Mouse (Mus musculus) kidney, postnatal 0 days (tissue): ENCODE results near the gene E030025P04Rik. TPM values are rescaled to one million over a fixed set of nuclear protein-coding genes. Genes with fewer than 3 reads are reported as not detected.

ENCODE experiments used
- ATAC-seq: fragments of 200-750 bp; cut with Nextera tagmentation; replicated peaks from 2 replicates; pipeline ENCODE4 v1.8.0; 2017; ENCODE audit warnings: low read depth, moderate number of reproducible peaks, moderate TSS enrichment, moderate library complexity; ENCODE audit not compliant: low FRiP score
- DNase-seq: peaks from one replicate; pipeline ENCODE4 v3.0.0-alpha.2; 2016; ENCODE audit warnings: low spot score
- H3K27ac ChIP-seq: fragments of 300-500 bp; sonication (generic); 2 replicates; pipeline ENCODE4 v1.5.1; 2014; ENCODE audit warnings: mild to moderate bottlenecking
- H3K27me3 ChIP-seq: fragments of 300-500 bp; sonication (generic); 2 replicates; pipeline ENCODE4 v1.6.1; 2014; ENCODE audit warnings: low read length, mixed read lengths; ENCODE audit not compliant: insufficient read depth
- H3K36me3 ChIP-seq: fragments of 300-500 bp; sonication (generic); 2 replicates; pipeline ENCODE4 v1.6.1; 2014; ENCODE audit warnings: low read length, mixed read lengths; ENCODE audit not compliant: insufficient read depth
- H3K4me1 ChIP-seq: fragments of 300-500 bp; sonication (generic); replicated peaks from 2 replicates; pipeline ENCODE4 v1.6.1; 2014; ENCODE audit warnings: antibody characterized with exemption, low read length, mixed read lengths; ENCODE audit not compliant: insufficient read depth
- H3K4me2 ChIP-seq: fragments of 300-500 bp; sonication (generic); 2 replicates; pipeline ENCODE4 v1.6.1; 2014; ENCODE audit warnings: mild to moderate bottlenecking, low read length, moderate library complexity, mixed read lengths
- H3K4me3 ChIP-seq: fragments of 300-500 bp; sonication (generic); replicated peaks from 2 replicates; pipeline ENCODE4 v1.5.1; 2014; ENCODE audit warnings: low read depth, low read length
- H3K9ac ChIP-seq: fragments of 300-500 bp; sonication (generic); 2 replicates; pipeline ENCODE4 v1.6.1; 2014; ENCODE audit warnings: low read depth, low read length
- H3K9me3 ChIP-seq: fragments of 300-500 bp; sonication (generic); replicated peaks from 2 replicates; pipeline ENCODE4 v1.6.1; 2016; ENCODE audit warnings: low read length, inconsistent platforms, mixed read lengths
- CTCF ChIP-seq: IDR thresholded peaks from 2 replicates; pipeline ENCODE4 v1.5.1; 2016; ENCODE audit warnings: antibody characterized with exemption, low read depth, mild to moderate bottlenecking, moderate library complexity
- WGBS: fragments of 180-500 bp; shearing (Covaris S2); extraction: QIAGEN DNeasy Blood & Tissue Kit; methylation state at CpG from one replicate; pipeline ENCODE4 v1.1.7; 2014; 5-methylcytosine and 5-hydroxymethylcytosine counted together
- polyA plus RNA-seq: library from polyadenylated mRNA; unstranded; fragments of >200 nt; fragmentation: Nextera tagmentation; extraction: Ambion mirVana; gene quantifications from 2 replicates; pipeline ENCODE4 v1.2.1, GENCODE M21; 2015

E030025P04Rik gene
- polyA plus RNA-seq, 1 experiment from 2014 or later, result not detected

DNA sequence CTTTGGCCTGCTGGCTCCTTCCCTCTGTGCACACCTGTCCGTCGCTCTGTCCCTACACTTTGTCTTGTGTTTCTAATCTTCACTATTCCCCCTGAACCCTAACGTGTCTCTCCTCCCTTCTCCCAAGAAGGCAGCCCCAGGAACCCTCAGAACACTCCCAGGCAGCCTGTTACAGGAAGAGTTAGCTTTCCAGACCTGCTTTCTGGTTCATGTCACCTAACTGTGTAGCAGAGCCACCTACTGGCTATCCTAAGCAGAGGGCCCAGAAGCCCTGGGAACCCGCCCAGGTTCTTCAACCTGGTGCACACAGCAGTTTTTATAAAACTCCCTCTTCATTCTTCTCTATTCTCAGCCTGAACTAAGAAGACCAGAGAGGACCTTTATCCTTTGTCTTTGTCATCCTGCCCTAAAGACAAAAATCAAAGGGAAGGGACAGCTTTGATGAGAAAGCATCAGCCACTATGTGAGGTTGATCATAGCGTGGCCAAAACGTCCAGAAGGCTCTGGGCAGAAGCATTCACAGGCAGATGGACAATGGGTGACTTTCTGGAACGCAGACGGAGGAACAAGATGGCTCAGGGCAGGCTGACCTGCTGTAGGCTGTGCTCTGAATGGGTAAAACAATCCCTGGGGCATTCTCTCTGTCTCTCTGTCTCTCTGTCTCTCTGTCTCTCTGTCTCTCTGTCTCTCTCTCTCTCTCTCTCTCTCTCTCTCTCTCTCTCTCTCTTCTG lies 34.8 kb upstream of the E030025P04Rik start:
- Histone ChIP-seq H3K36me3 (no peaks in the 10 kb centered on the region), H3K4me1 (no peaks in the 10 kb centered on the region), H3K4me3 (no peak overlapping the region), H3K9ac (no peak overlapping the region), H3K27me3 (no peaks in the 10 kb centered on the region), H3K9me3 (no peaks in the 10 kb centered on the region), H3K27ac (no peak overlapping the region), H3K4me2 (no peak overlapping the region)
- ATAC-seq (no peak), DNase-seq (peak; percentile 82)
- TF ChIP-seq CTCF, result peak; percentile 74
- whole genome bisulfite sequencing, result 55% methylated on average over 8 of the region's 8 CpGs

DNA sequence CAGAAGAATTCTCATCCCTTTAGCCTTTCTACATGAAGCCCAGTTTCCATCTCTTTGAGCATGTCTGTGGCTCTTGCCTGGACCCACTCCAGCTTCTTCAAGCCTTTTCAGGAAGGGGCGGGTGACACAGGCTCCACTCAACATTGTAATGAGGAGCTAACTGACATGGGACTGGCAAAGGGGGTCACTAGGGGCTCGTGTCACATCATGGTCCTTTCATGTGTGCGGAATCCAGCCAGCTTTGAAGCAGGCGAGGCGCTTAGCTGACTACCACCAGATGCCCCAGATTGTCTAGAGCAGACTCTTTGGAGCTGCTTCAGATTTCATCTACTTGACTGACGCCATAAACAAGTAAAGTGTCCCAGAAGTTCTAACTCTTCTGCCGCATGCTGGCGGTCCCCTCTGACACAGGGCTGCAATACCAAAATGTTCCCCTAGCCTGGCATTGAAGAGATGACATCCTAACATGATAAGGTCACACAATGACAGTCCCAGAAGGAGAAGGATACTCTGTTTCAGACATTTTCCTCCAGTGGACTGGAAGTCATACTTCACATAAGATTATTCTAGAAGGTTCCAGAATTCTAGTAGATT lies 31.3 kb upstream of the E030025P04Rik start:
- no peak overlapping the region for H3K4me2 ChIP-seq
- no peaks in the 10 kb centered on the region for H3K27me3 ChIP-seq
- no peak for DNase-seq
- no peaks in the 10 kb centered on the region for H3K4me1 ChIP-seq
- no peak overlapping the region for H3K27ac ChIP-seq
- no peak overlapping the region for H3K4me3 ChIP-seq
- no peak overlapping the region for H3K9ac ChIP-seq
- H3K36me3 ChIP-seq, result no peaks in the 10 kb centered on the region
- no peaks in the 10 kb centered on the region for H3K9me3 ChIP-seq
- no peak for ATAC-seq
- WGBS, result 87% methylated on average over 8 of the region's 8 CpGs
- no peak for TF ChIP-seq CTCF

- 88% methylated on average over 1 of the region's 1 CpGs for WGBS
Observed at GRCm38 (mm10) chr11:109172224-109172623, 28.1 kb upstream of the E030025P04Rik start.

DNA sequence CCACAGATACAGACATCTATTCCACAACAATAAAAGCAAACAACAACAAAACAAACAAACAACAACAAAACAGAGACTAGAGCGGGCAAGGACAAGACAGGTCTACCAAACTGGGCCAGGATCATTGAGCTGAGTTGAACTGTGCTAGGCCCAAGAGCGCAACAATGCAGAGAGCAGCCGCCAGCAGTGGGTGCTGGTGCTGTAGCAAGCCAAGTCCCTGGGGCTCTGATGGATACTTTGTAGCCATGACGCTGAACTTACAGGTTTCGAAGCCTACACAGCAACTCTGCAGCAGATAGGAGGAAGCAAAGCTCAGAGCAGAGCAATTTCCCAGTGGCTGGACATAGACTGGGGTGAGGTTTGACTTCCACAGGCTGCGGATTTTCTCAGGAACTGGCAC lies 26.6 kb upstream of the E030025P04Rik start:
- Histone ChIP-seq H3K9ac (no peak overlapping the region), H3K9me3 (no peaks in the 10 kb centered on the region), H3K27me3 (no peaks in the 10 kb centered on the region), H3K4me2 (no peak overlapping the region), H3K36me3 (no peaks in the 10 kb centered on the region), H3K4me3 (no peak overlapping the region), H3K4me1 (no peaks in the 10 kb centered on the region), H3K27ac (no peak overlapping the region)
- ATAC-seq, result no peak
- DNase-seq, result no peak
- TF ChIP-seq CTCF, result no peak
- WGBS, result 92% methylated on average over 6 of the region's 6 CpGs

More at GRCm38 (mm10) chr11:109172224-109172623, 28.1 kb upstream of the E030025P04Rik start:
- peak; percentile 35; the same call in 1 of the 2 replicates for TF ChIP-seq CTCF
- H3K9ac ChIP-seq, result no peak overlapping the region
- no peak for ATAC-seq
- no peaks in the 10 kb centered on the region for H3K4me1 ChIP-seq
- H3K9me3 ChIP-seq, result no peaks in the 10 kb centered on the region
- H3K27ac ChIP-seq, result no peak overlapping the region
- no peaks in the 10 kb centered on the region for H3K27me3 ChIP-seq
- no peak for DNase-seq
- no peaks in the 10 kb centered on the region for H3K36me3 ChIP-seq
- no peak overlapping the region for H3K4me2 ChIP-seq
- H3K4me3 ChIP-seq, result no peak overlapping the region

DNA sequence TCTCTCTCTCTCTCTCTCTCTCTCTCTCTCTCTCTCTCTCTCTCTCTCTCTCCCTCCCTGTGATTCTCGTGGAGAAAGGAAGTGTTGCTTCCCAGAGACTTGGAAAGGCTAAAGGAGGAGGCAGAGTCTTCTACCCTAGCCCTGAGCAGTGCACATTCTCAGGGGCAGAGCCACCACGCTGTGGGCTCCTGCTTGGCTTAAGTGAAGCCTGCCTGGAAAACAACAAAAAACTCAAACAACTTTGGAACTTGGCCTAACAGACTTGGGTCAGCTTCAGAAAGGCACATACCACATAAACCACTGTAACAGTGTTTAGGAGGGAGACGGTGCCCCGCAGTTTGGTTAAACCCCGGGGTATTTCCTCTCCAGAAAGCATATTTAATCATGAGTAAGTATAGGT lies 13.5 kb upstream of the E030025P04Rik start:
- Histone ChIP-seq H3K4me1 (no peaks in the 10 kb centered on the region), H3K9me3 (no peaks in the 10 kb centered on the region), H3K4me2 (no peak overlapping the region), H3K4me3 (no peak overlapping the region), H3K27ac (no peak overlapping the region), H3K9ac (no peak overlapping the region), H3K36me3 (no peaks in the 10 kb centered on the region), H3K27me3 (no peaks in the 10 kb centered on the region)
- DNase-seq (no peak), ATAC-seq (no peak)
- no peak for TF ChIP-seq CTCF
- WGBS, result 63% methylated on average over 5 of the region's 5 CpGs

DNA sequence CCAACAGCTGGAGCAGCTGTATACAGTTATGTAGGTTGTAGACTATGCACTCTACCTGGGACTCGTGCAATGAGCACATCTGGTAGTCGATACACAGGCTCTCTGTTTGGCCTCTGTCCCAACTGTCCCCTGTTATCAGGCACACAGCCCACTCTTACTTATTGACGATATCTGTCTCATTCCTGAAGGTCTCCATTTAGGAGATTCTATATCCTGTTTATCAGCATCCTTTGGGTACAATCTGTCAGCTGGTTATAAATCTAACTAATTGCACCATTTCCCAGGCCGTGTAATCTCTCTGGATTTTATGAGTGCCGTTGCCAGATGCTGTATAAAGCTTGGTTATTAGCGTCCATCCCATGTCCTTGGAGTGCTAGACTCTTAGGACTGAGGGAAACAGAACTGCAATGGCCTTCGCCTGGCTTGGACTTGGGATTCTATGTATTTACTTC lies 747 bp upstream of the E030025P04Rik start:
- Histone ChIP-seq H3K36me3 (no peaks in the 10 kb centered on the region), H3K9ac (no peak overlapping the region), H3K27ac (no peak overlapping the region), H3K4me1 (no peaks in the 10 kb centered on the region), H3K9me3 (no peaks in the 10 kb centered on the region), H3K27me3 (no peaks in the 10 kb centered on the region), H3K4me3 (no peak overlapping the region), H3K4me2 (no peak overlapping the region)
- peak; percentile 49 for DNase-seq
- 41% methylated on average over 7 of the region's 7 CpGs for whole genome bisulfite sequencing
- TF ChIP-seq CTCF, result no peak
- ATAC-seq, result no peak
